Mouse (Mus musculus) retina, postnatal 1 day (tissue): ENCODE measurements at regions not wholly inside any gene's neighbourhood (a gene's known extent, or its start where the extent isn't known, plus 50 kb on each side); places are given as distances from the start of the nearest gene placed in this dataset.
"Not testable (repeated sequence)": the region's sequence is repeated elsewhere in the genome, so short reads cannot be mapped to it uniquely, and the experiment has no call there.

ENCODE experiments used
- DNase-seq: peaks from one replicate; pipeline ENCODE4 v3.0.0-alpha.2; 2012

GRCm38 (mm10) chr4:29282169-29282568, 469.2 kb downstream of the Epha7 start:
- DNase-seq, result peak; percentile 17

GRCm38 (mm10) chr4:29301348-29301747, 488.4 kb downstream of the Epha7 start:
- peak; percentile 1 for DNase-seq

- no peak for DNase-seq
Observed at GRCm38 (mm10) chr4:29303951-29304350, 491.0 kb downstream of the Epha7 start.

- DNase-seq, result no peak
Observed at GRCm38 (mm10) chr4:29307245-29307644, 494.3 kb downstream of the Epha7 start.

GRCm38 (mm10) chr4:29323921-29324320, 511.0 kb downstream of the Epha7 start:
- peak; percentile 1 for DNase-seq

GRCm38 (mm10) chr4:29329145-29329544, 516.2 kb downstream of the Epha7 start:
- no peak for DNase-seq

- no peak for DNase-seq
Observed at GRCm38 (mm10) chr4:29331747-29332146, 518.8 kb downstream of the Epha7 start.

GRCm38 (mm10) chr4:29337245-29337644, 524.3 kb downstream of the Epha7 start:
- DNase-seq, result no peak

GRCm38 (mm10) chr4:29362191-29362590, 549.3 kb downstream of the Epha7 start:
- DNase-seq, result no peak

GRCm38 (mm10) chr4:29389282-29389681, 576.4 kb downstream of the Epha7 start:
- DNase-seq, result no peak

GRCm38 (mm10) chr4:29390333-29390732, 577.4 kb downstream of the Epha7 start:
- peak; percentile 3 for DNase-seq

GRCm38 (mm10) chr4:29402143-29402542, 589.2 kb downstream of the Epha7 start:
- no peak for DNase-seq

GRCm38 (mm10) chr4:29414616-29415015, 601.7 kb downstream of the Epha7 start:
- no peak for DNase-seq

- no peak for DNase-seq
Observed at GRCm38 (mm10) chr4:29420198-29420792, 607.4 kb downstream of the Epha7 start.

GRCm38 (mm10) chr4:29431493-29431892, 618.6 kb downstream of the Epha7 start:
- not testable (repeated sequence) for DNase-seq

GRCm38 (mm10) chr4:29463329-29463728, 650.4 kb downstream of the Epha7 start:
- no peak for DNase-seq

- no peak for DNase-seq
Observed at GRCm38 (mm10) chr4:29466315-29466714, 653.4 kb downstream of the Epha7 start.

GRCm38 (mm10) chr4:29480384-29481092, 667.6 kb downstream of the Epha7 start:
- no peak for DNase-seq

GRCm38 (mm10) chr4:29481093-29481715, 668.3 kb downstream of the Epha7 start:
- DNase-seq, result no peak

GRCm38 (mm10) chr4:29482407-29482806, 669.5 kb downstream of the Epha7 start:
- peak; percentile 51 for DNase-seq

GRCm38 (mm10) chr4:29500844-29501243, 687.9 kb downstream of the Epha7 start:
- no peak for DNase-seq

GRCm38 (mm10) chr4:29525051-29525450, 712.1 kb downstream of the Epha7 start:
- peak; percentile 3 for DNase-seq

- DNase-seq, result no peak
Observed at GRCm38 (mm10) chr4:29525769-29526658, 713.1 kb downstream of the Epha7 start.
